Mouse (Mus musculus): Measurements from ENCODE around the gene Zzz3.

DNA sequence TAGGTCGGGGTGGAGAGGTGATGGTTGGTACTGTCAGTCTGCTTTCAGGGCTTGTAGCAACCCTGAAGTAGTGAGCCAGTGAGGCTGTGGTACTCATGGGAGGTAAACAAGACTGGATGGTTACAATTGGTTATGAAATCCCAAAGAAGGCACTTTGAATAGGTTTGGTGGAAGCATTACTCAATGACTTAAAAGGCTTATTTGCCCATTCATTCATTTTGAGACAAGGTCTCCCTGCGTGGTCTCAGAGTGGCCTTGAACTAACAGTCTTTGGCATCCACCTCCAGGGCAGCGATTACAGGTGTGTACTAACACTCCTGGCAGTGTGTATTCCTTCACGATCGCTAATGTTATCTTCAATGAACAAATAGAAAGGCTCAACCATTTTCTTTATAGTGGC, 44.3 kb upstream of the Zzz3 start:
- no peak for TF ChIP-seq CTCF (IDR thresholded peaks at IDR 0.05; ENCODE audit: borderline replicate concordance, control insufficient read depth, extremely low read depth, insufficient read depth, low read length, poor library complexity)
- no peak for TF ChIP-seq POLR2A (IDR thresholded peaks at IDR 0.05; ENCODE audit: control insufficient read depth, extremely low read depth, insufficient read depth, low read length, poor library complexity)
